Mouse (Mus musculus): ENCODE data around the gene Vmn1r81. TPM values are rescaled to one million over a fixed set of nuclear protein-coding genes. Genes with fewer than 3 reads are reported as not detected.

Vmn1r81 gene
- total RNA-seq (2021) = not detected
- long read RNA-seq, experiment 1 = 0 reads
- long read RNA-seq, experiment 2 = 0 reads

GRCm38 (mm10) chr7:12268169-12268568 lies at the start of gene Vmn1r81:
Gene Vmn1r81, minus strand, starts transcription at chr7:12268269.
- no peak for DNase-seq (ENCODE audit: low spot score in 2 of 2)

GRCm38 (mm10) chr7:12300130-12300529 lies 32.1 kb upstream of the Vmn1r81 start, which contains the start of gene Vmn1r82:
Gene Vmn1r82, plus strand, starts transcription at chr7:12300430.
- no peak for DNase-seq (ENCODE audit: low spot score in 2 of 2)

- no peak for DNase-seq (ENCODE audit: low spot score in 2 of 2)
Measured at GRCm38 (mm10) chr7:12204141-12204540, 63.9 kb downstream of the Vmn1r81 start.

Other genes with a start within 250 kb of the Vmn1r81 start
- not detected for gene Vmn1r77, start 231.5 kb downstream of the Vmn1r81 start, total RNA-seq (2021)
- gene Vmn1r78, start 118.0 kb downstream of the Vmn1r81 start, total RNA-seq (2021) = not detected
- not detected for gene Vmn1r79, start 97.0 kb downstream of the Vmn1r81 start, total RNA-seq (2021)
- not detected for gene Vmn1r80, start 79.0 kb downstream of the Vmn1r81 start, total RNA-seq (2021)
- not detected for gene Vmn1r82, start 32.2 kb upstream of the Vmn1r81 start, total RNA-seq (2021)
- gene Vmn1r83, start 61.2 kb upstream of the Vmn1r81 start, total RNA-seq (2021) = not detected
- gene Vmn1r84, start 101.0 kb upstream of the Vmn1r81 start, total RNA-seq (2021) = not detected
- 1 to 10 TPM; 3.7 to 5.3 TPM for gene Zfp551, start 154.5 kb upstream of the Vmn1r81 start, total RNA-seq (2021)
- 1 to 10 TPM; 7.4 to 9.2 TPM for gene Zfp606, start 210.0 kb upstream of the Vmn1r81 start, total RNA-seq (2021)
- gene 2900092C05Rik, start 244.2 kb upstream of the Vmn1r81 start, total RNA-seq (2021) = not detected